Mouse (Mus musculus) hindbrain, postnatal 0 days (tissue): ENCODE data around the gene Zfp451. TPM values are rescaled to one million over a fixed set of nuclear protein-coding genes. Genes with fewer than 3 reads are reported as not detected.

Experiments
- ATAC-seq: fragments of 200-750 bp; cut with Nextera tagmentation; 2 replicates; pipeline ENCODE4 v1.8.0; 2017; ENCODE audit warnings: mild to moderate bottlenecking, moderate TSS enrichment, moderate library complexity
- DNase-seq: peaks from one replicate; pipeline ENCODE4 v3.0.0-alpha.2; 2015; ENCODE audit warnings: low spot score
- H3K27ac ChIP-seq: fragments of 300-500 bp; sonication (generic); 2 replicates; pipeline ENCODE4 v1.5.1; 2014; ENCODE audit warnings: mild to moderate bottlenecking
- H3K27me3 ChIP-seq: fragments of 300-500 bp; sonication (generic); 2 replicates; pipeline ENCODE4 v1.6.1; 2014; ENCODE audit warnings: low read length, mixed read lengths; ENCODE audit not compliant: insufficient read depth
- H3K36me3 ChIP-seq: fragments of 300-500 bp; sonication (generic); 2 replicates; pipeline ENCODE4 v1.6.1; 2014; ENCODE audit warnings: low read length, mixed read lengths; ENCODE audit not compliant: insufficient read depth
- H3K4me1 ChIP-seq: fragments of 300-500 bp; sonication (generic); 2 replicates; pipeline ENCODE4 v1.6.1; 2014; ENCODE audit warnings: antibody characterized with exemption, low read length, mixed read lengths; ENCODE audit not compliant: insufficient read depth
- H3K4me2 ChIP-seq: fragments of 300-500 bp; sonication (generic); 2 replicates; pipeline ENCODE4 v1.6.1; 2014; ENCODE audit warnings: low read depth, mild to moderate bottlenecking, low read length, moderate library complexity, mixed read lengths
- H3K4me3 ChIP-seq: fragments of 300-500 bp; sonication (generic); 2 replicates; pipeline ENCODE4 v1.5.1; 2014; ENCODE audit warnings: low read length
- H3K9ac ChIP-seq: fragments of 300-500 bp; sonication (generic); replicated peaks from 2 replicates; pipeline ENCODE4 v1.6.1; 2014; ENCODE audit warnings: mild to moderate bottlenecking, low read length, moderate library complexity, mixed read lengths
- H3K9me3 ChIP-seq: fragments of 300-500 bp; sonication (generic); 2 replicates; pipeline ENCODE4 v1.6.1; 2016; ENCODE audit warnings: low read length, mixed read lengths
- CTCF ChIP-seq: IDR thresholded peaks from 2 replicates; pipeline ENCODE4 v1.5.1; 2016; ENCODE audit warnings: antibody characterized with exemption, control low read depth, low read depth
- whole genome bisulfite sequencing: fragments of 180-500 bp; shearing (Covaris S2); extraction: QIAGEN DNeasy Blood & Tissue Kit; methylation state at CpG from one replicate; pipeline ENCODE4 v1.1.7; 2014; 5-methylcytosine and 5-hydroxymethylcytosine counted together
- polyA plus RNA-seq: library from polyadenylated mRNA; unstranded; fragments of >200 nt; fragmentation: Nextera tagmentation; extraction: Ambion mirVana; gene quantifications from 2 replicates; pipeline ENCODE4 v1.2.1, GENCODE M21; 2015
- total RNA-seq: library from RNA; depleted of rRNA; stranded (reverse); fragments of >200 nt; gene quantifications from 2 replicates; pipeline ENCODE4 v1.2.3, GENCODE M21; 2014

Gene Zfp451
- total and polyA plus RNA-seq, 2 experiments from 2014 or later: 28.5 to 41.4 TPM

GRCm38 (mm10) chr1:33803323-33803722, 11.1 kb downstream of the Zfp451 start:
- no peak overlapping the region for H3K27ac ChIP-seq
- no peaks in the 10 kb centered on the region; the same call in 1 of the 2 replicates for H3K4me1 ChIP-seq
- H3K36me3 ChIP-seq: peaks cover 32% of the 10 kb centered on the region
- no peak overlapping the region for H3K9ac ChIP-seq
- no peaks in the 10 kb centered on the region for H3K27me3 ChIP-seq
- H3K9me3 ChIP-seq: no peaks in the 10 kb centered on the region
- TF ChIP-seq CTCF: no peak
- H3K4me2 ChIP-seq: no peak overlapping the region
- 86% methylated on average over 2 of the region's 2 CpGs for WGBS
- ATAC-seq (no peak), DNase-seq (no peak)
- H3K4me3 ChIP-seq: no peak overlapping the region

GRCm38 (mm10) chr1:33799620-33800019, 14.8 kb downstream of the Zfp451 start:
- Histone ChIP-seq H3K9ac (no peak overlapping the region), H3K4me1 (no peaks in the 10 kb centered on the region), H3K4me3 (no peak overlapping the region), H3K9me3 (no peaks in the 10 kb centered on the region), H3K36me3 (peaks cover 26% of the 10 kb centered on the region), H3K27ac (no peak overlapping the region), H3K27me3 (no peaks in the 10 kb centered on the region), H3K4me2 (no peak overlapping the region)
- ATAC-seq (no peak), DNase-seq (no peak)
- 88% methylated on average over 3 of the region's 3 CpGs for WGBS
- TF ChIP-seq CTCF: no peak

DNA sequence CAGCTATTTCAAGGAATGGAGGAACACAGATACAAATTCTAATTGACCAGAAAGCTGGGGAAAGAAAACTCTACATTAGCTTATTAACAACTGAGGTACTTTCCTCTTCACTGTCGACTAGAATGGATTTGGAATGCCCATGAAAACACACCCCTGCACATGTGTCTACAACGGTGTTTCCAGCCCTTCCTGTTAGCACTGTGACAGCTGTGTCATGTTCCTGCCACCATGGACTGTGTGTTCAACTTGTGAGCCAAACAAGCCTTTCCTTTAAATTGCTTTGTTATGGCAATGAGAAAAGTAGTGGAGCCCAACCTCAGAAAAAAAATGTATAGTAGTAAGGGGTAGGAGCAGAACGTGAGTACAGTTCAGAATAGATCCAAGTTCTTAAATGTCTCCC, 25.9 kb downstream of the Zfp451 start:
- Histone ChIP-seq H3K4me1 (no peaks in the 10 kb centered on the region), H3K27me3 (no peaks in the 10 kb centered on the region), H3K9me3 (no peaks in the 10 kb centered on the region), H3K4me3 (no peak overlapping the region), H3K4me2 (no peak overlapping the region), H3K36me3 (no peaks in the 10 kb centered on the region; the same call in 1 of the 2 replicates), H3K27ac (no peak overlapping the region), H3K9ac (no peak overlapping the region)
- DNase-seq: no peak
- WGBS: 64% methylated on average over 3 of the region's 3 CpGs
- ATAC-seq: no peak
- no peak for TF ChIP-seq CTCF

DNA sequence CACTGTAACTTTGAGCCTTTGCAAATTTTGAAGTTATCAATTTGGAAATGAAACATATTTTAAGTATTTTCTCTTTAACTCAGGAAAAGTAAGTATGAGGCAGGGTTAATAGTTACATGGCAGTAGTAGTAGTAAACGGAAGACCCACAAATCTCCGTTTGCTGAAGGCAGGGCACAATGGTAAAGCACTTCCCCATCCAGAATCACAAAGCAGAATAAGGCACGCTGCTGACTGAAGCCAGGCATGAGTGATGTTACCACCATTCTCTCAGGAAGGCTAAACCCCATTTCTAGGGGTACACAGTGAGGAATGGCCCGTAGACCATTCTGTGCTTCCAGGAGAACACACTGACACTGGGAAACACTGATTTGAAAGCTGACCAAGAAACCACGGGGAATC, 26.3 kb downstream of the Zfp451 start:
- no peak overlapping the region for H3K4me2 ChIP-seq
- no peaks in the 10 kb centered on the region for H3K27me3 ChIP-seq
- H3K4me1 ChIP-seq: no peaks in the 10 kb centered on the region
- no peak overlapping the region for H3K27ac ChIP-seq
- H3K4me3 ChIP-seq: no peak overlapping the region
- 74% methylated on average over 5 of the region's 5 CpGs for WGBS
- H3K36me3 ChIP-seq: no peaks in the 10 kb centered on the region; the same call in 1 of the 2 replicates
- no peak for DNase-seq
- H3K9ac ChIP-seq: no peak overlapping the region
- H3K9me3 ChIP-seq: no peaks in the 10 kb centered on the region
- no peak for TF ChIP-seq CTCF
- ATAC-seq: no peak

GRCm38 (mm10) chr1:33784561-33784960, 29.8 kb downstream of the Zfp451 start:
- H3K4me3 ChIP-seq: no peak overlapping the region
- H3K9me3 ChIP-seq: no peaks in the 10 kb centered on the region
- 98% methylated on average over 5 of the region's 5 CpGs for WGBS
- no peaks in the 10 kb centered on the region for H3K4me1 ChIP-seq
- H3K4me2 ChIP-seq: no peak overlapping the region
- TF ChIP-seq CTCF: no peak
- H3K27ac ChIP-seq: no peak overlapping the region
- no peaks in the 10 kb centered on the region for H3K27me3 ChIP-seq
- no peak overlapping the region for H3K9ac ChIP-seq
- no peak for ATAC-seq
- DNase-seq: no peak
- no peaks in the 10 kb centered on the region; the same call in 1 of the 2 replicates for H3K36me3 ChIP-seq

DNA sequence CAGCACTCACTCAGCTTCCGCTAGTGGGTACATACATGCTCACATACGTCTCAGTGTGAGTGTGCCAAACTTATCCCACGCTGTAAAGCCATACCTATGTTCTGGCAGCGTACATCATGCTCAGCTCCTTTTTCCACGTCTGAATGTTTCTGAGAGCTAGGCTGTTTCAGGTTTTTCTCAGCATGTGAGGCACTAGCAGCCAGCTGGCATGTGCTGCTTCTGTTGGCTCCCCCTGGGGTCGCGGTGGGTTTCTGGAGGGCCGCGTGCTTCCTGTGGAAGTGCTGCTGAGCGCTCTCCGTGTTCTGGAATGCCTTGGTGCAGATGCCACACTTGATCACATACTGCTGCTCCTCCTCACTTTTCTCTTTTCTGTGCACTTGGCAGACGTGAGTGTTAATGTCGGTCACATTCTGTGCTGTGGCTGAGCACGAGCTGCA, 38.2 kb downstream of the Zfp451 start:
- H3K27ac ChIP-seq: no peak overlapping the region
- TF ChIP-seq CTCF: no peak
- H3K4me1 ChIP-seq: no peaks in the 10 kb centered on the region
- H3K9ac ChIP-seq: no peak overlapping the region
- H3K9me3 ChIP-seq: no peaks in the 10 kb centered on the region
- H3K27me3 ChIP-seq: no peaks in the 10 kb centered on the region
- peaks cover 31% of the 10 kb centered on the region for H3K36me3 ChIP-seq
- peak; percentile 15; the same call in 1 of the 2 replicates for ATAC-seq
- H3K4me3 ChIP-seq: no peak overlapping the region
- H3K4me2 ChIP-seq: no peak overlapping the region
- 67% methylated on average over 14 of the region's 14 CpGs for WGBS
- peak; percentile 28 for DNase-seq

- ATAC-seq (no peak), DNase-seq (no peak)
- no peak for TF ChIP-seq CTCF
- Histone ChIP-seq H3K4me1 (no peaks in the 10 kb centered on the region), H3K36me3 (peaks cover 42% of the 10 kb centered on the region), H3K27ac (no peak overlapping the region), H3K9ac (no peak overlapping the region), H3K9me3 (no peaks in the 10 kb centered on the region), H3K4me3 (no peak overlapping the region), H3K27me3 (no peaks in the 10 kb centered on the region), H3K4me2 (no peak overlapping the region)
- WGBS: 96% methylated on average over 9 of the region's 9 CpGs
Measured at GRCm38 (mm10) chr1:33772106-33772505, 42.3 kb downstream of the Zfp451 start.
